ENCODE assay signal across 8 mouse cellular contexts in the genomic region with DNA sequence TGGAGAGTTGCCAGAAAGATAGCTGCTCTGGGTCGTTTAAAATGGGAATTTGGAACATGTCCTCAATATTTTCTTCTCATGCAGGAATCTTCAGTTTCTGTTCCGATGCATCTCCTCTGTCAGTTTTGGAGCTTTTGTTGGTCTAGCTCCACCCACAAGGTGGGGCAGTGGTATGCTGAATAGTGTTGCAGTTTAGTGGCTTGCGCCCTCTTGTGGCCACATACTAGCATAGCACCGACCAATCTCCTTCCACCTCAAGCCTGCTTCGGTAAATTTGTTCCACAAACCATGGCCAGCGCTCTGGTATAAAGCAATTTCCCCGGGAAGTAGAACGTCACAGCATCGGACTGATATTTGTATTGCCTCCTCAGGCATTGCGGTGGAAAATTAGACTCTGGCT. TPM values are rescaled to one million over a fixed set of nuclear protein-coding genes. Genes with fewer than 3 reads are reported as not detected.
DNase-seq lines count a peak whose midpoint lies in the region; ATAC-seq and TF ChIP-seq lines count a peak whose summit lies in the region.

No protein-coding gene starts in this region.

- ATAC-seq in forebrain, embryonic 15.5 days (replicated peaks): peak; percentile 97
- peak; percentile 56; the same call in 1 of the 2 replicates for ATAC-seq in liver, postnatal 0 days
- ATAC-seq in neural tube, embryonic 14.5 days (ENCODE audit: low read depth): peak; percentile 96

- DNase-seq in c-Kit-positive CD71-positive TER-119-positive erythroid progenitor cells, embryonic 14.5 days (ENCODE audit: low spot score): peak; percentile 58
- DNase-seq in heart, postnatal 14 days: peak; percentile 79 to 85
- DNase-seq in large intestine, adult 2 months (ENCODE audit: low read depth, low spot score): peak; percentile 42
- DNase-seq in liver, postnatal 0 days: peak; percentile 82
- peak; percentile 87 for DNase-seq in testis, postnatal 10 days (ENCODE audit: low spot score)

- TF ChIP-seq CTCF in E14TG2a.4 (conservative IDR thresholded peaks at IDR 0.05; ENCODE audit: low read length): peak; percentile 87
- peak; percentile 98 for TF ChIP-seq CTCF in liver, postnatal 0 days (IDR thresholded peaks at IDR 0.05; ENCODE audit: low read depth)

- no peaks in the 10 kb centered on the region for H3K36me3 ChIP-seq in E14TG2a.4 (ENCODE audit: insufficient read depth, low read length)
- H3K36me3 ChIP-seq in forebrain, embryonic 15.5 days: no peaks in the 10 kb centered on the region
- no peaks in the 10 kb centered on the region for H3K36me3 ChIP-seq in liver, postnatal 0 days (replicated peaks; ENCODE audit: insufficient read depth, low read length)
- H3K36me3 ChIP-seq in neural tube, embryonic 14.5 days (ENCODE audit: control insufficient read depth, insufficient read depth, low read length): no peaks in the 10 kb centered on the region

- 12% methylated on average over 10 of the region's 10 CpGs for WGBS in forebrain, embryonic 15.5 days
- 1% methylated on average over 10 of the region's 10 CpGs for WGBS in large intestine, adult 2 months
- WGBS in liver, postnatal 0 days (ENCODE audit: insufficient replicate concordance): 5% methylated on average over 10 of the region's 10 CpGs
- 6% methylated on average over 10 of the region's 10 CpGs for WGBS in neural tube, embryonic 14.5 days

- TF ChIP-seq EP300 in liver, postnatal 0 days (IDR thresholded peaks at IDR 0.05; ENCODE audit: low read depth): no peak

- peaks cover 9% of the 10 kb centered on the region; the same call in 1 of the 2 replicates for H3K4me1 ChIP-seq in E14TG2a.4 (replicated peaks; ENCODE audit: low read depth, low read length)
- no peaks in the 10 kb centered on the region for H3K4me1 ChIP-seq in forebrain, embryonic 15.5 days
- no peaks in the 10 kb centered on the region for H3K4me1 ChIP-seq in liver, postnatal 0 days (ENCODE audit: insufficient read depth)
- H3K4me1 ChIP-seq in neural tube, embryonic 14.5 days (ENCODE audit: control insufficient read depth, insufficient read depth, low read length): no peaks in the 10 kb centered on the region

- H3K27ac ChIP-seq in forebrain, embryonic 15.5 days (replicated peaks): no peak overlapping the region
- no peak overlapping the region for H3K27ac ChIP-seq in liver, postnatal 0 days (ENCODE audit: low read depth)
- H3K27ac ChIP-seq in neural tube, embryonic 14.5 days (ENCODE audit: low read depth, low read length): no peak overlapping the region

- no peaks in the 10 kb centered on the region for H3K27me3 ChIP-seq in E14TG2a.4 (ENCODE audit: insufficient read depth, low read length)
- no peaks in the 10 kb centered on the region for H3K27me3 ChIP-seq in forebrain, embryonic 15.5 days
- H3K27me3 ChIP-seq in liver, postnatal 0 days (ENCODE audit: insufficient read depth, low read length): no peaks in the 10 kb centered on the region
- no peaks in the 10 kb centered on the region for H3K27me3 ChIP-seq in neural tube, embryonic 14.5 days (ENCODE audit: control insufficient read depth, insufficient read depth, low read length)

- H3K4me3 ChIP-seq in E14TG2a.4 (replicated peaks; ENCODE audit: low read length): no peak overlapping the region
- peak overlapping the region; percentile 17 for H3K4me3 ChIP-seq in forebrain, embryonic 15.5 days
- no peak overlapping the region for H3K4me3 ChIP-seq in liver, postnatal 0 days (ENCODE audit: low read depth, low read length)
- no peak overlapping the region for H3K4me3 ChIP-seq in neural tube, embryonic 14.5 days (ENCODE audit: low read depth, low read length)

- no peak overlapping the region for H3K9ac ChIP-seq in forebrain, embryonic 15.5 days (replicated peaks)
- no peak overlapping the region for H3K9ac ChIP-seq in liver, postnatal 0 days (replicated peaks)
- no peak overlapping the region for H3K9ac ChIP-seq in neural tube, embryonic 14.5 days (replicated peaks; ENCODE audit: low read depth, low read length)

- H3K4me2 ChIP-seq in forebrain, embryonic 15.5 days (replicated peaks): peak overlapping the region; percentile 29
- 0 out of 2 replicates have a peak overlapping the region, but pooled peaks have one; percentile 18 for H3K4me2 ChIP-seq in liver, postnatal 0 days (ENCODE audit: low read depth, low read length)
- peak overlapping the region; percentile 35 for H3K4me2 ChIP-seq in neural tube, embryonic 14.5 days (ENCODE audit: low read depth, low read length)

- intact Hi-C loops in heart, postnatal 14 days (cut with DNase I): no loop called here

- H3K9me3 ChIP-seq in E14TG2a.4 (ENCODE audit: low read length): peaks cover 6% of the 10 kb centered on the region
- no peaks in the 10 kb centered on the region for H3K9me3 ChIP-seq in forebrain, embryonic 15.5 days
- no peaks in the 10 kb centered on the region for H3K9me3 ChIP-seq in liver, postnatal 0 days (ENCODE audit: low read length)
- H3K9me3 ChIP-seq in neural tube, embryonic 14.5 days (ENCODE audit: control insufficient read depth, low read length): no peaks in the 10 kb centered on the region

RNA-seq across cellular contexts. Expression of a gene that starts 16.5 kb away (rescaled TPM):
- polyA plus RNA-seq in forebrain, embryonic 15.5 days (2015; fragmentation: Nextera tagmentation; extraction: Ambion mirVana): not detected in 2 replicates
- not detected for total RNA-seq in heart, postnatal 14 days (2021)
- polyA plus RNA-seq in large intestine, adult 2 months (2012; rRNA removed): 0.05 TPM in 1 of 2 replicates, not detected in the other
- polyA plus RNA-seq in liver, postnatal 0 days (2015; fragmentation: Nextera tagmentation; extraction: Ambion mirVana): not detected in 2 replicates
- not detected in 2 replicates for polyA plus RNA-seq in neural tube, embryonic 14.5 days (2014; fragmentation: Nextera tagmentation; extraction: Ambion mirVana)

RNA-seq across cellular contexts. Expression of a gene that starts 22.0 kb away (rescaled TPM):
- 0.08 TPM in 1 of 2 replicates, not detected in the other for polyA plus RNA-seq in forebrain, embryonic 15.5 days (2015; fragmentation: Nextera tagmentation; extraction: Ambion mirVana)
- not detected for total RNA-seq in heart, postnatal 14 days (2021)
- not detected in 2 replicates for polyA plus RNA-seq in large intestine, adult 2 months (2012; rRNA removed)
- polyA plus RNA-seq in liver, postnatal 0 days (2015; fragmentation: Nextera tagmentation; extraction: Ambion mirVana): not detected in 2 replicates
- not detected in 2 replicates for polyA plus RNA-seq in neural tube, embryonic 14.5 days (2014; fragmentation: Nextera tagmentation; extraction: Ambion mirVana)

RNA-seq across cellular contexts. Expression of a gene that starts 27.4 kb away (rescaled TPM):
- not detected in 2 replicates for polyA plus RNA-seq in forebrain, embryonic 15.5 days (2015; fragmentation: Nextera tagmentation; extraction: Ambion mirVana)
- total RNA-seq in heart, postnatal 14 days (2021): not detected
- not detected in 2 replicates for polyA plus RNA-seq in large intestine, adult 2 months (2012; rRNA removed)
- polyA plus RNA-seq in liver, postnatal 0 days (2015; fragmentation: Nextera tagmentation; extraction: Ambion mirVana): not detected in 2 replicates
- not detected in 2 replicates for polyA plus RNA-seq in neural tube, embryonic 14.5 days (2014; fragmentation: Nextera tagmentation; extraction: Ambion mirVana)

RNA-seq across cellular contexts. Expression of a gene that starts 32.8 kb away (rescaled TPM):
- polyA plus RNA-seq in forebrain, embryonic 15.5 days (2015; fragmentation: Nextera tagmentation; extraction: Ambion mirVana): not detected in 2 replicates
- total RNA-seq in heart, postnatal 14 days (2021): not detected
- 0.05 TPM in 1 of 2 replicates, not detected in the other for polyA plus RNA-seq in large intestine, adult 2 months (2012; rRNA removed)
- not detected in 2 replicates for polyA plus RNA-seq in liver, postnatal 0 days (2015; fragmentation: Nextera tagmentation; extraction: Ambion mirVana)
- polyA plus RNA-seq in neural tube, embryonic 14.5 days (2014; fragmentation: Nextera tagmentation; extraction: Ambion mirVana): not detected in 2 replicates

RNA-seq across cellular contexts. Expression of a gene that starts 38.2 kb away (rescaled TPM):
- not detected in 2 replicates for polyA plus RNA-seq in forebrain, embryonic 15.5 days (2015; fragmentation: Nextera tagmentation; extraction: Ambion mirVana)
- not detected for total RNA-seq in heart, postnatal 14 days (2021)
- not detected in 2 replicates for polyA plus RNA-seq in large intestine, adult 2 months (2012; rRNA removed)
- not detected in 2 replicates for polyA plus RNA-seq in liver, postnatal 0 days (2015; fragmentation: Nextera tagmentation; extraction: Ambion mirVana)
- not detected in 2 replicates for polyA plus RNA-seq in neural tube, embryonic 14.5 days (2014; fragmentation: Nextera tagmentation; extraction: Ambion mirVana)
